Mouse (Mus musculus): ENCODE measurements around the gene Chd5.
A peak's percentile ranks its signal among the peaks of the same experiment; 100 is the strongest.

Gene Chd5

DNA sequence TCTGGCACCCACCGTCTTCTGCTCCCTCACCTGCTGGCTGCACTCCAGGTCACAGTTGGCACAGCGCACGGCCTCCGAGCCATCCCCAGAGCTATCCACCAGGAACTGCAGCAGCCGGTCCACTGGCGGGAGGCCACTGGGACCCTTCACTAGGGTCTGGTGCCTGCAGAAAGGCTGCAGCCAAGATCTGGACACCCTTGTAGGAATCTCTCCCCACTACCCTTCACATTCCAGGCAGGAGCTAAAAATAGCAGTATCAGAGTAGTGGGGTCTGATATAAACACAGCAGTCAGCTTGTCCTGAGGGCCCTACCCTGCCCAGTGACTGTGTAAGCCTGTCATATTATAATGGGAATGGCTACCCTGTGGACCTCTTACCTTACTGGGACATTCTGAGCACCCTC is 20.8 kb upstream of the Chd5 start:
- DNase-seq (ENCODE audit: low spot score in 2 of 2) = no peak

DNA sequence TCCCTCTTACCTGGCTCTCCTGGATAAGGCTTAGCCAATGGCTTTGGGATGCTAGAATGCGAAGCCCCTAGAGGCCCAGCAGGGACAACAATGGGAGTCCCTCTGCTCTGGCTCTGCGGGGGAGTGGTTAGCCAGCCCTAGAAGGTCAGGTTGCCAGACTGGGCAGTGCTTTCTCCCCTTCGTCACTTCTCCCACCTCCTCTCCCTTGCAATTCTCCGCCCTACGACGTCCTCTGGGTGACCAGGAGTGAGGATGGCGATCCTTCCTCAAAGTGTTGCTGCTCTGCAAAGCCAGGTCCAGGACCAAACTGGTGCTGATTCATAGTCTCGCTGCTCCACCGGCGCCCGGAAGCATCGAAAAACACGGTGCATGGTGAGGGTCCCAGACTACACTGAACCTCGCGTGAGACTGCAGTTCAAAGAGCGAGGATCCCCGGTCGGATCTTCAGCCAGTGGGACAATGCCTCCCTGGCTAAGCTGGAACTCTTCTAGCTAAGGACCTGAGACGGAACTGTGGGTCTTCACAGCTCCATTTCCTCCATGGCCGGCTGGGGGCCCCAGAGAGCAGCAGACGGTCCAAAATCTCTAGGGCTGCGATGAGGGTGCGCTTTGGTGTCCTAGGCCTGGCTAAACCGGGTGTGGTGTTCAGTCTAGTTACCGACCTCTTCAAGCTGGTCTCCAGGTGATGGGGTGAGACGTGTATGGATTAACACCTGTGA is 19.8 kb upstream of the Chd5 start, which contains the start of gene Rnf207:
Gene Rnf207, minus strand, starts transcription at position 477 of the 718 bp plus-strand sequence.
- no peak for DNase-seq (ENCODE audit: low spot score in 2 of 2)

GRCm38 (mm10) chr4:152321464-152321863 is 17.0 kb upstream of the Chd5 start:
- no peak for DNase-seq (ENCODE audit: low spot score in 2 of 2)

DNA sequence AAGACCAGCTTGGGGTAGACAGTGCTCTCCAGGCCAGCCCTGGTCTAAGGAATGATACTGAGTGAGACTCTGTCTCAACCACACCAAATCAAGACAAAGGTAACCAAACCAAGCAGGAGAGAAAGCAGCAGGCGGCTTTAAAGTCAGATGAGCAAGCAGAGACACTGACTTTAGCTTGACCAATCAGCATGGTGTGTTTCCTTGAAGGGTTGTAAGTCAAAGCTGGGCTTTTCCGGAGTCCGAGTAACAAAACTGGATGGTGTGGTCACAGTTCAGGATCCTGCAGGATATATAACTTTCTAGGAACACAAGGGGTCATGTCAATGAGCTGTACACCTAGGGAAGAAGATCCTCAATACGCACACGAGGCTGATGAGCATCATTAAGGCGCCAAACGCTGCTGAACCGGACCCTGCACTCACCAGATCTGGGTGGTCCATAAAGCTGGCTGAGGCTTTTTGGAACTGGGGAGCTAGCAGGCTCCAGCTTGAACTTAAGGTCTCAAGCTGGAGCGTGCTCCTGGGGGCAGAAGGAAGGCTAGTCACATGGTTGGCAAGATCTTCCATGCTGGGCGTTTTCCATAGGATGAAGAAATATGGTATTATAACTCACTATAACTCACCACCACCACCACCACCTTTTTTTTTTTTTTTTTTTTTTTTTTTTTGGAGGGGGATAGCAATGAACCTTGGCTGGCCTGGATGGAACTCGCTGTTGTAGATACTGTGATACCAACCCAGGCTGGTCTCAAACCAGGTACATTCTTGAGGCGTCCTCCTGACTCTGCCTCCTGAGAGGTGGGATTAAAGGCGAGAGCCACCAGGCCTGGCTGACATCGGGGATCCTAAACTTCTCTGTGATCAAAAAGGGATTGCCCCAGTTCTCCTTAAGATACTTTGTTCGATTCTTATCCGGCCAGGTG is 13.5 kb upstream of the Chd5 start:
- no peak for DNase-seq (ENCODE audit: low spot score in 2 of 2)

GRCm38 (mm10) chr4:152325574-152326411 is 12.7 kb upstream of the Chd5 start, which contains the start of gene Rpl22:
TSS of gene Rpl22 (plus strand) at chr4:152325742.
- DNase-seq (ENCODE audit: low spot score in 2 of 2) = peak; percentile 92

DNA sequence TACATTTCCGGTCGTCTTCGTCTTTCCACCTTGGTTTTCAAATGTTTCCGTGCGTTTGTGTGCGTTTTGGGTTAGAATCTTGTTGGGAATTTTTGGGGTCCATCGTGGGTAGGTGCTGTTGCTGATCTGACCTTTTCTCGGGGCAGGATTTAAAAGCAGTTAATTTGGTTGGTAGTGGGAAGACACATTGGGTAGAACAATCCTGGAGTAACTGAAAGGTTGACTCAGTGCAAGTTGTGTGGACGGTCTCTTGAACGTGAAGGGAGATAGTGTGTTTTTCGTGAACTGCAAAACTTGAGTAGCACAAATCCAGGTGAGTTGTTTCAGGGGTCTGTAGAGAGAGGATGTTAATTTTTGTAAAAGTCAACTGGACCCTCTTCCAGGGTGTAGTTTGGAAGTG is 11.9 kb upstream of the Chd5 start:
- no peak for DNase-seq (ENCODE audit: low spot score in 2 of 2)

- DNase-seq (ENCODE audit: low spot score in 2 of 2) = no peak
Observed at GRCm38 (mm10) chr4:152328691-152329090, 9.8 kb upstream of the Chd5 start.

GRCm38 (mm10) chr4:152332952-152333351 is 5.5 kb upstream of the Chd5 start:
- DNase-seq (ENCODE audit: low spot score in 2 of 2) = peak in 1 of 2 experiments; percentile 70

- no peak for DNase-seq (ENCODE audit: low spot score in 2 of 2)
Observed at GRCm38 (mm10) chr4:152333587-152333986, 4.9 kb upstream of the Chd5 start.

- no peak for DNase-seq (ENCODE audit: low spot score in 2 of 2)
Observed at GRCm38 (mm10) chr4:152337772-152338171, 679 bp upstream of the Chd5 start.

- no peak for DNase-seq (ENCODE audit: low spot score in 2 of 2)
Observed at GRCm38 (mm10) chr4:152339293-152339790, 891 bp downstream of the Chd5 start.

DNA sequence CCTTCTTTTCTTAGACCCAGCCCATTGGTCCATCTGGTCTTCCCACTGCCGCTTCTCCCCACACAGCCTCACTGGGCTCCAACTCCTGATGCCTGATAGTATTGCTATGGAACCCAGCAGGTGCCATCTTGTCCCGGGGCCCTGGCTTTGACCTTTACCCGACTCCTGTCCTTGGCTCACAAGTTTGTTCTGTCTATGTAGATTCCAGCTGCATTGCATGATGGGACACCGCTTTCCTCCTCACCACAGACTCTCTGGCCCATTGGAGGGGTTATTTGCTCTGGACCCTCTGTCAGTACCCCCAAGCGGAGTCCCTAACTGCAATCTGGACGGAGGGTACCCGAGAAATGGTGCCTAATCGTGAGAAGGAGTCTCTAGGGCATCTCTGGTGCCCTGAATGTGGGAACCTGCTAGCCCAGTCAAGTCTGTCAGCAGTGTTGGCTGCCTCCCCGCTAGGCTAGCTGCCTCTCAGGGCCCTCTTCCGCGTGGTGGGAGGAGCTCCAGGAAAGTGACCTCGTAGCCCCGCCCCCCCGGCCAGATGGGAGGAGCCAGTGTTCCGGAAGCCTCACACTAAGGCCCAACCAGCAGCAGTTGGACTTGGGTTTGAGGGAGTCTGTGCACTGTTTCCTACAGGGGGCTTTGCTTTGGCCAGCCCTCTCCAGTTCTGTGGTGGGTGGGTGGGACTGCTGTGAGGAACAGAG is 2.3 kb downstream of the Chd5 start:
- DNase-seq (ENCODE audit: low spot score in 2 of 2) = no peak

DNA sequence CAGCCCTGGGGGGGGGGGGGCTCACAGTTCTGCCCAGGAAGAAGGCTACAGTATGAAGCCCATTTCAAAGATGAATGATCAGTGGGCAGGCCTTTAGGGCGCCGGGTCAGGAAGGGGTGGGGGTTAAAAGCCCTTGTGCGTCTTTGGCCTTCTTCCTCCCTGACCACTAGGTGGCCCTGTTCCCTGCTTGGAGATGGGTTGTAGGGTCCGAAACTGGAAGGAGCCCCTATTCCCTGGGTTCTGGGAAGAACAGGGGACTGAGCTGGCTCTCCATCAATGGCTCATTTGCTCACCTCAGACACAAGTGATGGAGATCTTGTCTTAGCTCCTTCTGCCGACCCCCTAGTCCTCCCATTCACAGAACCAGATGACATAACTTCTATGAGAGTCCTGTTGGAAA is 4.8 kb downstream of the Chd5 start:
- DNase-seq (ENCODE audit: low spot score in 2 of 2) = no peak

DNA sequence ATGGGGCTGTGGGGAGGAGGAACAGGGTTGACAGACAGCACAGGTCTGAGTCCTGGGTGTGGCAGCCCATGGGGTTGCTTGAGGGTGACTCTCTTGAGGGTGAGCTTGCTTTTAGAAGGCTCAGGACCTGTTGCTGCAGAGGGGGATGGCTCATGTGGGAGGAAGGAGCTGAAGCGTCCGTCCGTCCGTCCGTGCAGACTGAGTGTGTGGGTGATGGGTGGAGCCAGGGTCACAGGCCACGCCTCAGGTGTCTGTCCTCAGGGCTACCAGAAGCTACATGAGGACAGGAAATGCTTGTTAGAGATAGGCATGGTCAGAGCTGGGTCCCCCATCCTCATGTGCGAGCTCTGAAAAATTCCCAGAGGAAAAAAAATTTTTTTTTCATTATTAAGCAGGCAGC is 6.2 kb downstream of the Chd5 start:
- DNase-seq (ENCODE audit: low spot score in 2 of 2) = no peak

- DNase-seq (ENCODE audit: low spot score in 2 of 2) = no peak
Observed at GRCm38 (mm10) chr4:152345120-152345889, 6.9 kb downstream of the Chd5 start.

- peak; percentile 68 to 78 for DNase-seq (ENCODE audit: low spot score in 2 of 2)
Observed at GRCm38 (mm10) chr4:152349837-152350381, 11.5 kb downstream of the Chd5 start.

- no peak for DNase-seq (ENCODE audit: low spot score in 2 of 2)
Observed at GRCm38 (mm10) chr4:152350722-152351421, 12.4 kb downstream of the Chd5 start.

DNA sequence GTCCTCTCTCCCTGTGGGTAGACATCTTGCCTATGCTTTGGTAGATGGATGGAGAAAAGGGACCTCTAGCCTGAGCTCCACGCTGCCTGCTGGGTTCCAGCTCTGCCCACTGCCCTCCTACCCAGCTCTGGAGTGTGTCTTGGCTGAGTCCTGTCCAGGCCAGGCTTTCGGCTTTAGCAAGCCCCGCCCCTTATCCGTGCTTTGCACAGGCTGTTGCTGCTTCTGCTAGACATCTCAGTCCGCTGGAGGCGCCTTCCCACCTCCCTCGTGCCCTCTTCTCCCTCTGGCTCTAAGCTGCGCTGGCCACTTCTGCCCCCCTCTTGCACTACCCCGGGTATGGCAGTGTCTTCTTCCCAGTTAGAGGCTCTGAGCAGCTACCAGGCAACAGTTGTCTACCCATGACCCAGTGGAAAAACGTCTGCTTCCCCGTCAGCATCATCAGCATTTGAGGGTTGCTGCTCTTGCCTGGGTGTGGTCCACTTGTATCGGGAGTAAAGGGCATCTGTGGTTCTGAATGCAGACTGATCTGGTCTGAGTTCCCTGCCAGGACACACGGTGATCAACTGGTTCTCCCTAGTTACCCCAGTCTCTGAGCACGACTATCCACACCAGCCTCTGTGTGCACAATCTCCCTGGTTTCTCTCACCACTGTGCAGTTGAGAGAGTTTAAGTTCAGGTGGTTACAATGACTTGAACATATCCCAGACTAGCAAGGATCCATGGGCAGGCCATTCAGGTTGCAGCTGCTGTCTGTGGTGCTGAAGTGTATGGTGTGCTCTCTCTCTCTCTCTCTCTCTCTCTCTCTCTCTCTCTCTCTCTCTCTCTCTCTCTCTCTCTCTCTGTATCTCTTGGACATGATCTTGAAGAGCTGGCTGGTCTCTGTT is 13.2 kb downstream of the Chd5 start:
- DNase-seq (ENCODE audit: low spot score in 2 of 2) = no peak

Data from frontal cortex, postnatal 10 days (tissue).